Mouse (Mus musculus) neural tube, embryonic 12.5 days (tissue): Measurements from ENCODE around the gene Olfr692. TPM values are rescaled to one million over a fixed set of nuclear protein-coding genes. Genes with fewer than 3 reads are reported as not detected.
A peak's percentile ranks its signal among the peaks of the same experiment; 100 is the strongest.
"Not testable (repeated sequence)": the region's sequence is repeated elsewhere in the genome, so short reads cannot be mapped to it uniquely, and the experiment has no call there.

Experiments used
- ATAC-seq: fragments of 200-750 bp; cut with Nextera tagmentation; 2 replicates; pipeline ENCODE4 v1.8.0; 2017; ENCODE audit warnings: low read depth, mild to moderate bottlenecking, moderate TSS enrichment, moderate library complexity; ENCODE audit not compliant: low FRiP score
- H3K27ac ChIP-seq: fragments of 300-500 bp; sonication (generic); 2 replicates; pipeline ENCODE4 v1.5.1; 2016
- H3K27me3 ChIP-seq: fragments of 300-500 bp; sonication (generic); replicated peaks from 2 replicates; pipeline ENCODE4 v1.6.1; 2016; ENCODE audit warnings: mild to moderate bottlenecking
- H3K36me3 ChIP-seq: fragments of 300-500 bp; sonication (generic); 2 replicates; pipeline ENCODE4 v1.6.1; 2016; ENCODE audit warnings: mild to moderate bottlenecking
- H3K4me1 ChIP-seq: fragments of 300-500 bp; sonication (generic); 2 replicates; pipeline ENCODE4 v1.6.1; 2016
- H3K4me2 ChIP-seq: fragments of 300-500 bp; sonication (generic); replicated peaks from 2 replicates; pipeline ENCODE4 v1.6.1; 2016; ENCODE audit warnings: mild to moderate bottlenecking
- H3K4me3 ChIP-seq: fragments of 300-500 bp; sonication (generic); 2 replicates; pipeline ENCODE4 v1.5.1; 2016
- H3K9ac ChIP-seq: fragments of 300-500 bp; sonication (generic); 2 replicates; pipeline ENCODE4 v1.6.1; 2016; ENCODE audit warnings: mild to moderate bottlenecking
- H3K9me3 ChIP-seq: fragments of 300-500 bp; sonication (generic); 2 replicates; pipeline ENCODE4 v1.6.1; 2016; ENCODE audit warnings: mild to moderate bottlenecking
- WGBS: fragments of 180-500 bp; shearing (Covaris S2); methylation state at CpG from one replicate; pipeline ENCODE4 v1.1.7; 2016; 5-methylcytosine and 5-hydroxymethylcytosine counted together
- polyA plus RNA-seq: library from polyadenylated mRNA; unstranded; fragments of >200 nt; fragmentation: Nextera tagmentation; extraction: Ambion mirVana; gene quantifications from 2 replicates; pipeline ENCODE4 v1.2.1, GENCODE M21; 2016

The Olfr692 gene
- polyA plus RNA-seq, 1 experiment from 2014 or later, result not detected

- H3K27ac ChIP-seq, H3K4me2 ChIP-seq, H3K4me1 ChIP-seq, H3K4me3 ChIP-seq, H3K9ac ChIP-seq, H3K9me3 ChIP-seq, H3K36me3 ChIP-seq, H3K27me3 ChIP-seq: not testable (repeated sequence)
- peak; percentile 52; the same call in 1 of the 2 replicates for ATAC-seq
- 61% methylated on average over 8 of the region's 8 CpGs for WGBS
Observed at GRCm38 (mm10) chr7:105411874-105412632, 44.0 kb downstream of the Olfr692 start.

GRCm38 (mm10) chr7:105414385-105414784, 46.4 kb downstream of the Olfr692 start:
- ATAC-seq, result no peak
- H3K4me1 ChIP-seq, result no peaks in the 10 kb centered on the region
- H3K27ac ChIP-seq, result no peak overlapping the region
- H3K36me3 ChIP-seq, result no peaks in the 10 kb centered on the region
- H3K9ac ChIP-seq, result no peak overlapping the region
- no peaks in the 10 kb centered on the region for H3K27me3 ChIP-seq
- no peaks in the 10 kb centered on the region for H3K9me3 ChIP-seq
- no peak overlapping the region for H3K4me2 ChIP-seq
- H3K4me3 ChIP-seq, result no peak overlapping the region
- 65% methylated on average over 6 of the region's 6 CpGs for WGBS

- Histone ChIP-seq H3K36me3 (no peaks in the 10 kb centered on the region), H3K4me2 (no peak overlapping the region), H3K27me3 (no peaks in the 10 kb centered on the region), H3K27ac (no peak overlapping the region), H3K4me1 (no peaks in the 10 kb centered on the region), H3K4me3 (no peak overlapping the region), H3K9ac (no peak overlapping the region), H3K9me3 (no peaks in the 10 kb centered on the region)
- ATAC-seq, result no peak
- 95% methylated on average over 7 of the region's 7 CpGs for WGBS
Observed at GRCm38 (mm10) chr7:105416529-105416928, 48.5 kb downstream of the Olfr692 start.

- H3K27me3 ChIP-seq, result no peaks in the 10 kb centered on the region
- H3K9ac ChIP-seq, result no peak overlapping the region
- H3K4me3 ChIP-seq, result no peak overlapping the region
- no peak for ATAC-seq
- no peaks in the 10 kb centered on the region for H3K36me3 ChIP-seq
- WGBS, result 83% methylated on average over 5 of the region's 5 CpGs
- H3K4me1 ChIP-seq, result no peaks in the 10 kb centered on the region
- no peak overlapping the region for H3K4me2 ChIP-seq
- no peak overlapping the region for H3K27ac ChIP-seq
- H3K9me3 ChIP-seq, result no peaks in the 10 kb centered on the region
Observed at GRCm38 (mm10) chr7:105418106-105418505, 50.1 kb downstream of the Olfr692 start.

Other genes with a start within 250 kb of the Olfr692 start
- gene Olfr683, start 221.2 kb upstream of the Olfr692 start, polyA plus RNA-seq, result not detected in 2 replicates
- not detected in 2 replicates for gene Olfr684, start 204.6 kb upstream of the Olfr692 start, polyA plus RNA-seq
- gene Olfr685, start 182.2 kb upstream of the Olfr692 start, polyA plus RNA-seq, result not detected in 2 replicates
- gene Olfr686, start 160.7 kb upstream of the Olfr692 start, polyA plus RNA-seq, result not detected in 2 replicates
- gene Olfr688, start 80.1 kb upstream of the Olfr692 start, polyA plus RNA-seq, result not detected in 2 replicates
- gene Olfr689, start 57.1 kb upstream of the Olfr692 start, polyA plus RNA-seq, result not detected in 2 replicates
- not detected in 2 replicates for gene Olfr690, start 34.1 kb upstream of the Olfr692 start, polyA plus RNA-seq
- gene Olfr691, start 26.0 kb upstream of the Olfr692 start, polyA plus RNA-seq, result 0.34 TPM in 1 of 2 replicates, not detected in the other
- gene Gm5901, start 6.8 kb downstream of the Olfr692 start, polyA plus RNA-seq, result not detected in 2 replicates
- 40.6 and 41.7 TPM in 2 replicates for gene Fam160a2, start 31.8 kb downstream of the Olfr692 start, polyA plus RNA-seq
- 0.08 and 0.15 TPM in 2 replicates for gene Cnga4, start 36.3 kb downstream of the Olfr692 start, polyA plus RNA-seq
- 0.22 and 0.68 TPM in 2 replicates for gene Cckbr, start 57.5 kb downstream of the Olfr692 start, polyA plus RNA-seq
- gene Cavin3, start 114.1 kb downstream of the Olfr692 start, polyA plus RNA-seq, result 29.2 and 29.3 TPM in 2 replicates
- gene Smpd1, start 186.1 kb downstream of the Olfr692 start, polyA plus RNA-seq, result 53.8 and 56.6 TPM in 2 replicates
- 185 TPM in 2 replicates for gene Apbb1, start 213.4 kb downstream of the Olfr692 start, polyA plus RNA-seq
- gene Hpx, start 231.9 kb downstream of the Olfr692 start, polyA plus RNA-seq, result 0.23 and 0.38 TPM in 2 replicates